Mouse (Mus musculus): ENCODE measurements around the gene Phf14. TPM values are rescaled to one million over a fixed set of nuclear protein-coding genes. Genes with fewer than 3 reads are reported as not detected.

Phf14 gene
- polyA plus RNA-seq, 1 experiment from 2014 or later: 14.8 TPM

- H3K27me3 ChIP-seq: no peaks in the 10 kb centered on the region
- no peak overlapping the region for H3K9ac ChIP-seq
- no peaks in the 10 kb centered on the region for H3K9me3 ChIP-seq (replicated peaks)
- no peaks in the 10 kb centered on the region for H3K4me1 ChIP-seq (replicated peaks)
- no peak for ATAC-seq (ENCODE audit: insufficient read depth)
- no peak overlapping the region for H3K4me3 ChIP-seq (replicated peaks)
- H3K27ac ChIP-seq (replicated peaks): no peak overlapping the region
- 80% methylated on average over 4 of the region's 4 CpGs for WGBS (ENCODE audit: insufficient replicate concordance)
- no peak overlapping the region for H3K4me2 ChIP-seq
- H3K36me3 ChIP-seq (replicated peaks): no peaks in the 10 kb centered on the region
Measured at GRCm38 (mm10) chr6:12067956-12068355, 160.3 kb downstream of the Phf14 start.

GRCm38 (mm10) chr6:12069357-12069756 is 161.7 kb downstream of the Phf14 start:
- Histone ChIP-seq H3K27me3 (no peaks in the 10 kb centered on the region), H3K9me3 (replicated peaks) (no peaks in the 10 kb centered on the region), H3K27ac (replicated peaks) (no peak overlapping the region), H3K4me2 (no peak overlapping the region), H3K9ac (no peak overlapping the region), H3K4me3 (replicated peaks) (no peak overlapping the region), H3K36me3 (replicated peaks) (no peaks in the 10 kb centered on the region), H3K4me1 (replicated peaks) (no peaks in the 10 kb centered on the region)
- no peak for ATAC-seq (ENCODE audit: insufficient read depth)
- WGBS (ENCODE audit: insufficient replicate concordance): 60% methylated on average over 2 of the region's 2 CpGs

- Histone ChIP-seq H3K4me1 (replicated peaks) (no peaks in the 10 kb centered on the region), H3K27me3 (no peaks in the 10 kb centered on the region), H3K4me3 (replicated peaks) (no peak overlapping the region), H3K4me2 (no peak overlapping the region), H3K36me3 (replicated peaks) (no peaks in the 10 kb centered on the region), H3K9me3 (replicated peaks) (no peaks in the 10 kb centered on the region), H3K27ac (replicated peaks) (no peak overlapping the region), H3K9ac (no peak overlapping the region)
- 70% methylated on average over 5 of the region's 5 CpGs for WGBS (ENCODE audit: insufficient replicate concordance)
- no peak for ATAC-seq (ENCODE audit: insufficient read depth)
Measured at GRCm38 (mm10) chr6:12074599-12074998, 167.0 kb downstream of the Phf14 start.

- ATAC-seq (ENCODE audit: insufficient read depth): no peak
- Histone ChIP-seq H3K4me2 (no peak overlapping the region), H3K27me3 (no peaks in the 10 kb centered on the region), H3K27ac (replicated peaks) (no peak overlapping the region), H3K36me3 (replicated peaks) (peaks cover 3% of the 10 kb centered on the region; the same call in 1 of the 2 replicates), H3K9ac (no peak overlapping the region), H3K4me3 (replicated peaks) (no peak overlapping the region), H3K4me1 (replicated peaks) (no peaks in the 10 kb centered on the region), H3K9me3 (replicated peaks) (no peaks in the 10 kb centered on the region)
- 80% methylated on average over 7 of the region's 7 CpGs for WGBS (ENCODE audit: insufficient replicate concordance)
Measured at GRCm38 (mm10) chr6:12077338-12077737, 169.7 kb downstream of the Phf14 start.

GRCm38 (mm10) chr6:12077880-12078618 is 170.4 kb downstream of the Phf14 start:
- H3K27me3 ChIP-seq: no peaks in the 10 kb centered on the region
- H3K4me2 ChIP-seq: no peak overlapping the region
- H3K27ac ChIP-seq (replicated peaks): no peak overlapping the region
- H3K36me3 ChIP-seq (replicated peaks): peaks cover 3% of the 10 kb centered on the region; the same call in 1 of the 2 replicates
- no peak for ATAC-seq (ENCODE audit: insufficient read depth)
- no peak overlapping the region for H3K4me3 ChIP-seq (replicated peaks)
- WGBS (ENCODE audit: insufficient replicate concordance): 55% methylated on average over 8 of the region's 8 CpGs
- no peaks in the 10 kb centered on the region for H3K4me1 ChIP-seq (replicated peaks)
- no peak overlapping the region for H3K9ac ChIP-seq
- no peaks in the 10 kb centered on the region for H3K9me3 ChIP-seq (replicated peaks)

- Histone ChIP-seq H3K9ac (no peak overlapping the region), H3K27me3 (no peaks in the 10 kb centered on the region), H3K4me1 (replicated peaks) (no peaks in the 10 kb centered on the region), H3K9me3 (replicated peaks) (no peaks in the 10 kb centered on the region), H3K4me2 (no peak overlapping the region), H3K27ac (replicated peaks) (no peak overlapping the region), H3K4me3 (replicated peaks) (no peak overlapping the region), H3K36me3 (replicated peaks) (peaks cover 3% of the 10 kb centered on the region; the same call in 1 of the 2 replicates)
- no peak for ATAC-seq (ENCODE audit: insufficient read depth)
- WGBS (ENCODE audit: insufficient replicate concordance): 28% methylated on average over 4 of the region's 4 CpGs
Measured at GRCm38 (mm10) chr6:12079260-12079659, 171.7 kb downstream of the Phf14 start.

- peaks cover 3% of the 10 kb centered on the region; the same call in 1 of the 2 replicates for H3K36me3 ChIP-seq (replicated peaks)
- no peaks in the 10 kb centered on the region for H3K9me3 ChIP-seq (replicated peaks)
- ATAC-seq (ENCODE audit: insufficient read depth): no peak
- no peak overlapping the region for H3K9ac ChIP-seq
- H3K27ac ChIP-seq (replicated peaks): no peak overlapping the region
- no peak overlapping the region for H3K4me2 ChIP-seq
- WGBS (ENCODE audit: insufficient replicate concordance): 43% methylated on average over 5 of the region's 5 CpGs
- H3K4me1 ChIP-seq (replicated peaks): no peaks in the 10 kb centered on the region
- no peak overlapping the region for H3K4me3 ChIP-seq (replicated peaks)
- H3K27me3 ChIP-seq: no peaks in the 10 kb centered on the region
Measured at GRCm38 (mm10) chr6:12080423-12080822, 172.8 kb downstream of the Phf14 start.

GRCm38 (mm10) chr6:12081722-12082121 is 174.1 kb downstream of the Phf14 start:
- no peak overlapping the region for H3K27ac ChIP-seq (replicated peaks)

GRCm38 (mm10) chr6:12082125-12082524 is 174.5 kb downstream of the Phf14 start:
- Histone ChIP-seq H3K27me3 (no peaks in the 10 kb centered on the region), H3K4me1 (replicated peaks) (no peaks in the 10 kb centered on the region), H3K9ac (no peak overlapping the region), H3K4me2 (no peak overlapping the region), H3K9me3 (replicated peaks) (no peaks in the 10 kb centered on the region), H3K4me3 (replicated peaks) (no peak overlapping the region), H3K27ac (replicated peaks) (no peak overlapping the region), H3K36me3 (replicated peaks) (peaks cover 3% of the 10 kb centered on the region; the same call in 1 of the 2 replicates)
- WGBS (ENCODE audit: insufficient replicate concordance): 76% methylated on average over 2 of the region's 2 CpGs
- ATAC-seq (ENCODE audit: insufficient read depth): no peak

More at GRCm38 (mm10) chr6:12081722-12082121, 174.1 kb downstream of the Phf14 start:
- H3K4me3 ChIP-seq (replicated peaks): no peak overlapping the region
- no peaks in the 10 kb centered on the region for H3K9me3 ChIP-seq (replicated peaks)
- H3K9ac ChIP-seq: no peak overlapping the region
- no peaks in the 10 kb centered on the region for H3K4me1 ChIP-seq (replicated peaks)
- 75% methylated on average over 2 of the region's 2 CpGs for WGBS (ENCODE audit: insufficient replicate concordance)
- no peaks in the 10 kb centered on the region for H3K27me3 ChIP-seq
- H3K36me3 ChIP-seq (replicated peaks): peaks cover 3% of the 10 kb centered on the region; the same call in 1 of the 2 replicates
- H3K4me2 ChIP-seq: no peak overlapping the region
- ATAC-seq (ENCODE audit: insufficient read depth): no peak

GRCm38 (mm10) chr6:12082531-12083216 is 175.1 kb downstream of the Phf14 start:
- no peak overlapping the region for H3K9ac ChIP-seq
- no peak overlapping the region for H3K4me3 ChIP-seq (replicated peaks)
- ATAC-seq (ENCODE audit: insufficient read depth): no peak
- H3K9me3 ChIP-seq (replicated peaks): no peaks in the 10 kb centered on the region
- WGBS (ENCODE audit: insufficient replicate concordance): 42% methylated on average over 6 of the region's 6 CpGs
- H3K4me1 ChIP-seq (replicated peaks): no peaks in the 10 kb centered on the region
- H3K27ac ChIP-seq (replicated peaks): no peak overlapping the region
- no peaks in the 10 kb centered on the region for H3K27me3 ChIP-seq
- peaks cover 3% of the 10 kb centered on the region; the same call in 1 of the 2 replicates for H3K36me3 ChIP-seq (replicated peaks)
- H3K4me2 ChIP-seq: no peak overlapping the region

GRCm38 (mm10) chr6:12084721-12085120 is 177.1 kb downstream of the Phf14 start:
- Histone ChIP-seq H3K4me3 (replicated peaks) (no peak overlapping the region), H3K9ac (no peak overlapping the region), H3K4me2 (no peak overlapping the region), H3K27ac (replicated peaks) (no peak overlapping the region), H3K9me3 (replicated peaks) (no peaks in the 10 kb centered on the region), H3K4me1 (replicated peaks) (no peaks in the 10 kb centered on the region), H3K36me3 (replicated peaks) (peaks cover 3% of the 10 kb centered on the region; the same call in 1 of the 2 replicates), H3K27me3 (no peaks in the 10 kb centered on the region)
- no peak for ATAC-seq (ENCODE audit: insufficient read depth)
- WGBS (ENCODE audit: insufficient replicate concordance): 74% methylated on average over 5 of the region's 5 CpGs
